Mouse (Mus musculus) hindbrain, embryonic 10.5 days (tissue): ENCODE data around the gene Nfic. TPM values are rescaled to one million over a fixed set of nuclear protein-coding genes. Genes with fewer than 3 reads are reported as not detected.

ENCODE experiments used
- DNase-seq: peaks from one replicate; pipeline ENCODE4 v3.0.0-alpha.2; 2017; ENCODE audit warnings: low spot score
- H3K27ac ChIP-seq: fragments of 300-500 bp; sonication (generic); 2 replicates; pipeline ENCODE4 v1.5.1; 2016; ENCODE audit warnings: mild to moderate bottlenecking, moderate library complexity
- H3K27me3 ChIP-seq: fragments of 300-500 bp; sonication (generic); 2 replicates; pipeline ENCODE4 v1.6.1; 2016; ENCODE audit warnings: mild to moderate bottlenecking; ENCODE audit not compliant: poor library complexity, insufficient read depth, severe bottlenecking
- H3K36me3 ChIP-seq: fragments of 300-500 bp; sonication (generic); 2 replicates; pipeline ENCODE4 v1.6.1; 2016; ENCODE audit warnings: mild to moderate bottlenecking, moderate library complexity
- H3K4me1 ChIP-seq: fragments of 300-500 bp; sonication (generic); replicated peaks from 2 replicates; pipeline ENCODE4 v1.6.1; 2016; ENCODE audit warnings: mild to moderate bottlenecking
- H3K4me3 ChIP-seq: fragments of 300-500 bp; sonication (generic); 2 replicates; pipeline ENCODE4 v1.5.1; 2016; ENCODE audit warnings: mild to moderate bottlenecking, moderate library complexity
- H3K9me3 ChIP-seq: fragments of 300-500 bp; sonication (generic); 2 replicates; pipeline ENCODE4 v1.6.1; 2016; ENCODE audit warnings: mild to moderate bottlenecking, moderate library complexity
- WGBS: fragments of 180-500 bp; shearing (Covaris S2); methylation state at CpG from one replicate; pipeline ENCODE4 v1.1.7; 2016; 5-methylcytosine and 5-hydroxymethylcytosine counted together
- polyA plus RNA-seq: library from polyadenylated mRNA; unstranded; fragments of >200 nt; fragmentation: Nextera tagmentation; extraction: Ambion mirVana; gene quantifications from 2 replicates; pipeline ENCODE4 v1.2.1, GENCODE M21; 2016

Gene Nfic
- polyA plus RNA-seq, 1 experiment from 2014 or later: 16.0 TPM

DNA sequence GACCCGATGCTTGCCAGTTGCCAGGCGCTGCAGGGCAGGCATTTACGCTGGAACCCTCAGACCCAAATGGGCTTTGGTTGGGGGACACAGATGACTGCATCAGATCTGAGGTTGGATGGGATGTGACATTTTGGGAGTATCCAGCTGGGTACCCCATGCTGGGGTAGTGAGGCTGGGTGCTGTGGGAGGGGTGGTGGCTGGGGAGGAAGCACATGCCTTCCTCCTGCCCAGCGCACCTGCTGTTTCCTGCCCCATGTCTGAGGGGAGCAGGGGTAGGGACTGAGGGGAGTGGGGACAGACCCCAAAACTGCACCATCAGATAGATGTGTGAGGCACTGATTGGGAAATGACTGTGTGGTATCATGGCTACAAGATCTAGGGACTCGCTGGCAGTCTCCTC is 58.7 kb downstream of the Nfic start:
- peak overlapping the region; percentile 8; the same call in 1 of the 2 replicates for H3K27ac ChIP-seq

DNA sequence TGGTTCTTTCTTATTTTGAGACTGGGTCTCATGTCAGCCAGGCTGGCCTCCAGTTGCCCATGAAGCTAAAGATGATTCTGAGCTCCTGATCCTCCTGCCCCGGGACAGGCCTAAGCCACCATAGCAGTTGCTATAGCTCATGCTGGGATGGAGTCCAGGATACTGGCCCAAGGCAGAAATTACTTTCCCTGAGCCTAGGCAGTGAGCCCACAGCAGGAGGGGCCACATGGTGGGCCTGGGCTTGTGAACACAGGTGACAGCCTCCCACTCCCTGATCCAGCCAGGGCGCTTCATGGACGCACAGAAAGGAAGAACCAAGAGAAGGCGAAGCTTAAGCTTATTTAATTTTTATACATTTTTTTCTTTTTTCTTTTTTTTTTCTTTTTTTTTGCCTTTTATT is 59.6 kb downstream of the Nfic start:
- DNase-seq: no peak
- 76% methylated on average over 4 of the region's 4 CpGs for WGBS
- no peak overlapping the region for H3K4me3 ChIP-seq
- no peaks in the 10 kb centered on the region for H3K9me3 ChIP-seq
- peaks cover 12% of the 10 kb centered on the region for H3K36me3 ChIP-seq
- H3K27ac ChIP-seq: peak overlapping the region; percentile 26; the same call in 1 of the 2 replicates
- peaks cover 45% of the 10 kb centered on the region for H3K27me3 ChIP-seq
- peaks cover 63% of the 10 kb centered on the region for H3K4me1 ChIP-seq

More for the DNA sequence above, 58.7 kb downstream of the Nfic start:
- 51% methylated on average over 5 of the region's 5 CpGs for WGBS
- H3K36me3 ChIP-seq: peaks cover 11% of the 10 kb centered on the region
- DNase-seq: no peak
- H3K4me3 ChIP-seq: no peak overlapping the region
- no peaks in the 10 kb centered on the region for H3K9me3 ChIP-seq
- H3K4me1 ChIP-seq: peaks cover 72% of the 10 kb centered on the region
- peaks cover 53% of the 10 kb centered on the region for H3K27me3 ChIP-seq

DNA sequence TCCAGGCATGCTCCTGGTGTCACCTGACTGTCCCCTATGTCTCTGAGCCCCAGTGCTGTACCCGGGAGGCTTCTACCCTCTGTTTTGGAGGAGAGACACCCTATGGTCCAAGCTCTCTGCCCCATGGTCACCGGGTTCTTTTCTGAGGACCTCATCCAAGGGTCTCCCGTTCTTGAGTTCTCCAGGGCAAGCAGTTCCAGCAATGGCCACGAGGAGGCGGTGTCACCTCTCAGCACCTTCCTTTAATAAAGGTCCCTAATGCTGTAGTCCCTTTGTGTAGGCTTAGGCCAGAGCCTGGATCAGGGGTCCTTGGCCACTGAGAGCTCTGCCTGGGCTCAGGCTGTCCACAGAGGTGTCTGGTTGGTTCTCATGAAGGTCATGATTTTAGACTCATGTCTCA is 60.3 kb downstream of the Nfic start:
- Histone ChIP-seq H3K9me3 (no peaks in the 10 kb centered on the region), H3K27ac (no peak overlapping the region), H3K4me1 (peaks cover 60% of the 10 kb centered on the region), H3K27me3 (peaks cover 38% of the 10 kb centered on the region), H3K36me3 (peaks cover 14% of the 10 kb centered on the region), H3K4me3 (no peak overlapping the region)
- peak; percentile 83 for DNase-seq
- WGBS: 18% methylated on average over 5 of the region's 5 CpGs

DNA sequence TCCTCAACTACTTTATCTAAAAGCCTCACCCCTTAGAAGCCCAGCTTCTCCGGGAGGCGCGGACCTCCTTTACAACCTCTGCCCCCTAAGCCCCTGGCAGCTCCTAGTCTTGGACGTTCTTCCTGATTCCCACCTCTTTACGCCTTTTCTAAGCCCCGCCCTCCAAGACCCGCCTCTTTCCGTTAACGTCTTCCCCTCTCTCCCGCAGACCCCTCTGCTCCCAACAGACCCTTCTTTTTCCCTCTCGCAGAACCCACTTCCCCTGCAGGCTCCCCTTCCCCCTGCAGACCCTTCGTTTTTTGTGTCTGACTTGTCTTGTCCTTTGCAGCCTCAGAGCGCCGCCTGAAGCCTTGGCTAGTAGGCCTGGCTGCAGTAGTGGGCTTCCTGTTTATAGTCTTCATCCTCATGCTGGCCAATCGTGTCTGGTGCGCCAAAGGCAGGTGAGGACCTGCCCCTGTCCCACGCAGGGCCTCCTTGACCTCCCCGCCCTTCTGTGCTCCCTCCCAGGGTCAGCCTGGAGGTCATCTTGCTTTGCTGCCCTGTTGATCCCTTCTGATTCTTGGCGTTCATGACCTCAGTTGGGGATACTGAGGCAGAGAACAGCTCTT is 61.9 kb downstream of the Nfic start:
- WGBS: 10% methylated on average over 19 of the region's 19 CpGs
- Histone ChIP-seq H3K4me1 (peaks cover 60% of the 10 kb centered on the region), H3K27me3 (peaks cover 27% of the 10 kb centered on the region), H3K27ac (peak overlapping the region; percentile 75), H3K4me3 (peak overlapping the region; percentile 43), H3K36me3 (peaks cover 17% of the 10 kb centered on the region), H3K9me3 (no peaks in the 10 kb centered on the region)
- no peak for DNase-seq

DNA sequence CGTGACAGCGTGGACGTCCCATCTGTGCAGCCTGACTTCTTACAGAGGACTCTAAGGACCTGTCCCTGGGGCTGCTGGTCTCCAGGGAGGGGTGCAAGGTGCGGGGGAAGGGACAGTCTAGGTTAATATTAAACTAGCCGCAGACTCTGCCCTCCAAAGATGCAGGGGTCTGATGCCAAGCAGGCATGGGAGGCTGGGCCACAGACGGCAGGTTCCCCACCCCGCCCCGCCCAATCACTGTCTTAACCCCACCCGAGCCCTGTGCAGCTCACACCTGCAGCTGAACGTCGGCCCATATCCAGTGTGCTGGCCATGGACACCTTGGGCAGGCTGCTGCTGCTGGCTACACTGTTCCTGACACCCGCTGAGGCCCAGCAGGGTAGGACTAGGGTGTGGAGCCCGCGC is 62.7 kb downstream of the Nfic start, which contains the start of gene Smim24:
Gene Smim24, plus strand, starts transcription at position 271 of the 405 bp plus-strand sequence.
- Histone ChIP-seq H3K27me3 (peaks cover 23% of the 10 kb centered on the region), H3K36me3 (peaks cover 24% of the 10 kb centered on the region), H3K9me3 (no peaks in the 10 kb centered on the region), H3K27ac (peak within 1 kb of the TSS; percentile 75), H3K4me3 (peak within 1 kb of the TSS; percentile 43), H3K4me1 (peaks cover 59% of the 10 kb centered on the region)
- no peak for DNase-seq
- 61% methylated on average over 14 of the region's 14 CpGs for WGBS

DNA sequence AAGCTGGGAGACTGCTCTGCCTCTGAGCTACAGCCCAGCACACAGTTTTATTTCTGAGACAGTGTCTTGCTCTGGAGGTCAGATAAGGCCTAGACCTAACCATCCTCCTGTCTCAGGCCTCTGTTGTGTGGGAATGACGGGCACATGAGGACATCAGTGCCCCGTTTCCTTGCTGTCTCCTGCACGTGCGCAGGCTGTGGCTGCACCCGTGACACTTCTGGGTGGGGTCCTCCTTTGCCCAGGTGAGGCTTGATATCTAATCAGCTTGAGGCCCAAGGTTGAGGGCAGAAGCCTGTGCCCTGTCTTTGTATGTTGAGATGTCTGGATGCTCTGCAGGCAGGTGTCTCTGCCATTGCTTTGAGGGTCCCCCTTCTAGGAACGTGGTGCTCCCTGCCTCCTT is 63.2 kb downstream of the Nfic start:
- H3K9me3 ChIP-seq: no peaks in the 10 kb centered on the region
- 87% methylated on average over 6 of the region's 6 CpGs for WGBS
- no peak overlapping the region for H3K27ac ChIP-seq
- peaks cover 54% of the 10 kb centered on the region for H3K4me1 ChIP-seq
- DNase-seq: no peak
- H3K36me3 ChIP-seq: peaks cover 30% of the 10 kb centered on the region
- no peak overlapping the region; the same call in 1 of the 2 replicates for H3K4me3 ChIP-seq
- H3K27me3 ChIP-seq: peaks cover 18% of the 10 kb centered on the region

DNA sequence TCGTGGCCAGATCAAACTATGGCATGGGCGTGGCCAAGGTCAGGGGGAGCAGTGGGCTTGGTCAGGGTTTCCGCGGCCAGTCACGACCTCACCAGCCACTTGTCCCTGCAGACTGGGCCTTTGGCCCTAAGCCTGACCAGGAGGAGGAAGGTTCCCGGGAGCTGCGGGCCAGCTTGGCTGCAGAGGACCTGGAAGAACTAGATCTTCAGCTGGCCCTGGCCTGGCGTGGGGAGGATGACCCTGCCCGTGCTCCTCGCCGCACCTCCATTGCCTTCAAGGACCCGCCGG is 64.8 kb downstream of the Nfic start:
- H3K4me3 ChIP-seq: no peak overlapping the region
- 91% methylated on average over 13 of the region's 13 CpGs for WGBS
- no peak overlapping the region; the same call in 1 of the 2 replicates for H3K27ac ChIP-seq
- peaks cover 10% of the 10 kb centered on the region for H3K27me3 ChIP-seq
- H3K9me3 ChIP-seq: no peaks in the 10 kb centered on the region
- no peak for DNase-seq
- H3K4me1 ChIP-seq: peaks cover 47% of the 10 kb centered on the region
- peaks cover 46% of the 10 kb centered on the region for H3K36me3 ChIP-seq

DNA sequence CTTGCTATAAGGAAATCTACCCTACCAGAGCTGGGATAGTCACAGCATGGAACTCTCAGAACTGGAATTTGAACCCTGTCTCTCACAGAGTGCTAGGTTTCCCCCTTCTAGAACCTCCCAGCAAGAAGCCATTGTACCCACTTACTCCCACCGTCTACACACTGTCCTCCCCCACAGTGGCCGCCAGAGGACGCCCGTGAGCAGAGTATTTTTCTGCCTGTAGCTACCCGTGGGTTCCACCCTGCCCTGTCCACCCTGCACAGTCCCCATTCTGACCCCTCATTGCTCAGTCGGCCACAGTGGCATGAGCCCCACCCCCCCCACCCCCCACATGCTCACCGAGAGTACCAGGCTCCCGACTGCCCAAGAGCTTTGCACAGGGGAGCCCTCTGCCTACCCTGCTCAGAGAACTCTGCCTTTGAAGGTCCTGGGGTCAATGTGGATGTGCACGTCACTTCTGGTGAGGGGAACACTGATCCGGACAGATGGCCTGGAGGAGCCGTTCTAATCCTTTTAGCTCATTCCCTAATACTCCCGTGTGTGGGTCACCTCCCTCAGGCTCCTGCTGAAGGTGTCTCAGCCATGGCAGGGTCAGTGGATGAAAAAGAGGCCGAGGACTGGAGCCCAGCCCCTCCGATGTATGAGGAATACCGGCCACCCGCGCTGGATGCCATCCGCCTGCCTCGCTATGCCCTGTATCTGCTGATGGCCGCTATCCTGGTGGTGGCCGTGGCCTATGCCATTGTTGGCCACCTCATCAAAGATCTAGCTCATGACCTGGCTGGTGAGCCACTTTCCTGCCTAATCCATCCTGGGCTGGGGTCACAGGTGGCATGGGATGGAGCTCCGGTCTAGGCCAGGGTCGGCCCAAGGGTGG is 65.4 kb downstream of the Nfic start:
- 65% methylated on average over 23 of the region's 23 CpGs for WGBS
- H3K36me3 ChIP-seq: peaks cover 46% of the 10 kb centered on the region
- H3K27me3 ChIP-seq: peaks cover 10% of the 10 kb centered on the region
- H3K27ac ChIP-seq: peak overlapping the region; percentile 37
- peaks cover 52% of the 10 kb centered on the region for H3K4me1 ChIP-seq
- H3K9me3 ChIP-seq: no peaks in the 10 kb centered on the region
- peak; percentile 78 for DNase-seq
- no peak overlapping the region for H3K4me3 ChIP-seq

DNA sequence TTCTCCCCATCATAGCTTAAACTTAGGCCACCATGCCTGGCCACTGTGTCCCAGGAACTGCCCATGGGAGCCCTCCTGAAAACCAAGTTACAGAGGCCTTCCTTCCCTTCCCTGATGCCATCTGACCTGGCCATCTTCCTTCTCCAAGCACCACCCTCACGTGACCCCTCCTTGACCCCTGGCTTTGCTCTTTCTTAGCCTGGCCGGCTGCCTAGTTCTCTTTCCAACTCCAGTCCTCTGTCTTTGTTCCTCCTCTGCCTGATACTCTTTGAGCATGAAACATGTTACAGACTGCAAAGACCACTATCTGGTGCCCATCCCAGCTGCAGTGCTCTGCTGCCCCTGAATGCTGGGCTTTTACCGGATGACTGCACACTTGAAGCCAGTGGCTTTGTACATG is 66.1 kb downstream of the Nfic start:
- no peak for DNase-seq
- 49% methylated on average over 3 of the region's 3 CpGs for WGBS
- no peaks in the 10 kb centered on the region for H3K9me3 ChIP-seq
- peaks cover 46% of the 10 kb centered on the region for H3K36me3 ChIP-seq
- H3K27ac ChIP-seq: peak overlapping the region; percentile 37
- no peak overlapping the region for H3K4me3 ChIP-seq
- H3K4me1 ChIP-seq: peaks cover 57% of the 10 kb centered on the region
- peaks cover 10% of the 10 kb centered on the region for H3K27me3 ChIP-seq

DNA sequence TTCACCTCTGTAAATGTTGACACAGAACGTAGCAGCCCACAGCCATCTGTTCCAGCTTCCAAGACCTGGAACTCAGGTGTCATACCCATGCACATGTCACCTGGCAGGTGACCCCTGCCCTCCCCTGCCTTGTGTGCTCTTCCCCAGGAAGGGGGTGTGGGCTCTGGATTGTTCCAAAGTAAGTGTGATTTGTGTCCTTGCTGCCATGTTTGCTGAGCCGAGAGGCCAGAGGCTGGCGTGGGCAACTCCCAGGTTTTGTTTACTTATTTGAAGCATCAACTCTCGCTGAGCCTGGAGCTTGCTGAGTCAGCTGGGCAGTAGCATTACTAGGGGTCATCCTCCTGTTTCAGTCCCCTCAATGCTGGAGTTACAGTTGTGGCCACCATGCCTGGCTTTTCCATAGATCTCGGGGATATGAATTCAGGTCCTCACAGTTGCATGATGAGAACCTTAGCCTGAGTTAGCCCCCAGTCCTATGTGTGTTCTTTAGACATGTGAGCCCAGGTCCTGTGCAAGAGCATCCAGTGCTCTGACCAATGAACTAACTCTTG is 66.9 kb downstream of the Nfic start, which contains the start of gene Gm48552:
Gene Gm48552, plus strand, starts transcription at position 501 of the 551 bp plus-strand sequence.
- no peak for DNase-seq
- Histone ChIP-seq H3K9me3 (no peaks in the 10 kb centered on the region), H3K27me3 (peaks cover 7% of the 10 kb centered on the region), H3K27ac (peak within 1 kb of the TSS; percentile 37), H3K36me3 (peaks cover 46% of the 10 kb centered on the region), H3K4me3 (no peak within 1 kb of the TSS), H3K4me1 (peaks cover 51% of the 10 kb centered on the region)
- 91% methylated on average over 5 of the region's 5 CpGs for WGBS

DNA sequence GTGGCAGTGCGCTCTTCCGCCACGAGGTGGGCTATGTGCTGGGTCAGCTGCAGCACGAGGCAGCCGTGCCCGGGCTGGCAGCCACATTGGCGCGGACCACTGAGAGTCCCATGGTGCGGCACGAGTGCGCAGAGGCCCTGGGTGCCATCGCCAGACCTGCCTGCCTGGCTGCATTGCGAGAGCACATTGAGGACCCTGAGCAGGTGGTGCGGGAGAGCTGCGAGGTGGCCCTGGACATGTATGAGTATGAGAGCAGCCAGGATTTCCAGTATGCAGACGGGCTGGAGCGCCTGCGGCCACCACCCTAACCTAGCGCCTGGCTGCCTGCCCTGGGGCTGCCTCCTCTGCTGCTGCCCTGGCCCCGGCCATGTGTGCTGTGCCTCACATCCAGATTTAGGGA is 67.7 kb downstream of the Nfic start:
- Histone ChIP-seq H3K9me3 (no peaks in the 10 kb centered on the region), H3K27ac (0 out of 2 replicates have a peak overlapping the region, but pooled peaks have one; percentile 29), H3K27me3 (peaks cover 4% of the 10 kb centered on the region), H3K36me3 (peaks cover 46% of the 10 kb centered on the region), H3K4me3 (no peak overlapping the region), H3K4me1 (peaks cover 42% of the 10 kb centered on the region)
- WGBS: 94% methylated on average over 20 of the region's 20 CpGs
- no peak for DNase-seq

DNA sequence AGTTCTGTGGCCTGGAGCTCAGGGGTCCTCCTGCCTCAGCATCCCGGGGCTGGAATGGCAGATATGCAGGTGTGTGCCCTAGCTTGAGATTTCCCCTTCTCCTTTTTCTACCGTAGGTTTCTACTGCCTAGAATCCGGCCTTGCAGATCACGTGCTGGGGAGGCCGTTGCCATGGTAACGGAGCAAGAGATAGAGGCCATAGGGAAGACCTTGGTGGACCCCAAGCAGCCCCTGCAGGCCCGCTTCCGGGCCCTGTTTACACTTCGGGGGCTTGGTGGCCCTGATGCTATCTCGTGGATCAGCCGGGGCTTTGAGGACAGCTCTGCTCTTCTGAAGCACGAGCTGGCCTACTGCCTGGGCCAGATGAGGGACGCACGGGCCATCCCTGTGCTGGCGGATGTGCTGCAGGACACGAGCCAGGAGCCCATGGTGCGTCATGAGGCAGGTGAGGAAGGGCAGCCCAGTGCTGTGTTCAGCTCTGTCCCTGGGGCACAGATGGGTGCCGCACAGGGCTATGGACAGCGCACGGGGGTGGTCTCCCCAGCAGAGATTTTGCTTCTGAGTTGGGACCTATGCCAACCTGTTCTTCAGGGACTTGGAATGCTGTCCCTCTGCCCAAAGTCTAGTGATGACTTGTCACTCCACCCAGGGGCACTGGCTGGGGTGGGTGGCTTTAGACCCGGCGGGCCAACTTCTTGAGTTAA is 69.7 kb downstream of the Nfic start:
- peak overlapping the region; percentile 98 for H3K4me3 ChIP-seq
- H3K27ac ChIP-seq: no peak overlapping the region
- WGBS: 86% methylated on average over 22 of the region's 22 CpGs
- H3K9me3 ChIP-seq: no peaks in the 10 kb centered on the region
- H3K36me3 ChIP-seq: peaks cover 44% of the 10 kb centered on the region
- no peak for DNase-seq
- peaks cover 37% of the 10 kb centered on the region for H3K4me1 ChIP-seq
- H3K27me3 ChIP-seq: no peaks in the 10 kb centered on the region
